Mouse (Mus musculus): ENCODE measurements around the gene Pofut1. TPM values are rescaled to one million over a fixed set of nuclear protein-coding genes. Genes with fewer than 3 reads are reported as not detected.

Pofut1 gene
- 10.6 TPM for polyA plus RNA-seq (2015; fragmentation: Illumina TruSeq; extraction: RNeasy Lipid Tissue Mini Kit (QIAGEN cat#74804); ENCODE audit: low read depth, low replicate concordance)

DNA sequence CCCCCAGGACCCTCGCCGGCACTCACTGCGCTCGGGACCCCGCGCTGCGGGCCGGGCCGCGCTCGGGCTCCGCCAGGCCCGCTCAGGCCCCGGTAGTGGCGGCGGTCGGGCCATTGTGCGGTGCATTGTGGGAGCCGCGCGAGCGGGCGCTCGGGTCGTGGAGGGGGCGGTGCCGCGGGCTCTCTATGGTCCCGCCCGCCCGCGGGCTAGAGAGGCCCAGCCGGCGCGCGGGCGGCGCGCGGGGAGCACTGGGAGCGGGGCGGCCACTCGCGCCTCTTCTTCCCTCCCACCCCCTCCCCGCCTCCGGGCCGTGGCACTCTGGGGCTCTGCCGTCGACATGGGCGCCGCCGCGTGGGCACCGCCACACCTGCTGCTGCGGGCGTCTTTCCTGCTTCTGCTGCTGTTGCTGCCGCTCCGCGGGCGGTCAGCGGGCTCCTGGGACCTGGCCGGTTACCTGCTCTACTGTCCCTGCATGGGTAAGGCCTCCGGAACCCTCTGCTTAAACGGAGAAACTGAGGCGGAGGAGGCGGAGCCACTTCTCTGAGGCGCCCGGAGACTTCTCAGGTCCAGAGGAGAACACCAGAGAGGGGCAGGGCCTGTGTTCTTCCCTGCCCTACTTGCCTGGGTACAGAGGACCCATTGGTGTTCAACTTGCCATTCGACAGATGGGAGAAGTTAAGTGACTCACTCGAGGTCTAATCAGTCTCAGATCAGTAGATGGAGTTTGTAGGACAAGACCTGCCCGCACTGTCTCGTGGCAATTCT, at the start of gene Pofut1, which contains the start of gene Plagl2:
TSS of gene Pofut1 (plus strand) at position 284 of the 765 bp plus-strand sequence.
TSS of gene Plagl2 (minus strand) at position 177 of the 765 bp plus-strand sequence.

DNA sequence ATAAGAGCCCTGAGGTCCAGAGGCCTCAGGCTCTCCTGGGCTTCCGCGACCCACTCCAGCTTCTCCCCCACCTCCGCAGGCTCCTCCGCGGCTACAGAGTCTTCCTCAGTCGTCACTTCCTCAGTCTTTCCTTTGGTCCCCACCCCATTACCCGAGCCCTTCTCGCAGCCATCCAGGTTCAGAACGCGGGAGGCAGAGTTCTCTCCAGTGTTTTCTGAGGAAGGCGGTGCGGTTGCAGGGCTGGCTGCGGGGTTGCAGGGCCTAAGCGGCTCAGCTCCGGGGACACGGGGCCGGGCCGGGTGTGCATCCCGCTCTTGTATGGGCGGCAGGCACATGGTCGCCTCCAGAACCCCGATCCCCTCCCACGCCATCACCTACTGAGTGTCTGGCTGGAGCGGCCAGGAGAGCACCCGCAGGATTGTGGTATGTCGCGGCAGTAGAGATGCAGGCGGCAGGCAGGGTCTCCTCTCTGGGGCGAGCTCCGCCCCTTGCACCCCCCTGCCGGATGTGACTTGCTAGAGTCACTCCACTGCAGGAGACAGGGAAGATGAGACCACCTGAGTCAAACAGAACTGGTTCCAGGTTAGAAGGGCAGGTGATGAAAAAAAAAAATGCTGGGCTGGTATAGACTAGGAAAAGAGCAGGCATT, 16.3 kb upstream of the Pofut1 start, which contains the start of gene Tspyl3:
TSS of gene Tspyl3 (minus strand) at position 496 of the 649 bp plus-strand sequence.

DNA sequence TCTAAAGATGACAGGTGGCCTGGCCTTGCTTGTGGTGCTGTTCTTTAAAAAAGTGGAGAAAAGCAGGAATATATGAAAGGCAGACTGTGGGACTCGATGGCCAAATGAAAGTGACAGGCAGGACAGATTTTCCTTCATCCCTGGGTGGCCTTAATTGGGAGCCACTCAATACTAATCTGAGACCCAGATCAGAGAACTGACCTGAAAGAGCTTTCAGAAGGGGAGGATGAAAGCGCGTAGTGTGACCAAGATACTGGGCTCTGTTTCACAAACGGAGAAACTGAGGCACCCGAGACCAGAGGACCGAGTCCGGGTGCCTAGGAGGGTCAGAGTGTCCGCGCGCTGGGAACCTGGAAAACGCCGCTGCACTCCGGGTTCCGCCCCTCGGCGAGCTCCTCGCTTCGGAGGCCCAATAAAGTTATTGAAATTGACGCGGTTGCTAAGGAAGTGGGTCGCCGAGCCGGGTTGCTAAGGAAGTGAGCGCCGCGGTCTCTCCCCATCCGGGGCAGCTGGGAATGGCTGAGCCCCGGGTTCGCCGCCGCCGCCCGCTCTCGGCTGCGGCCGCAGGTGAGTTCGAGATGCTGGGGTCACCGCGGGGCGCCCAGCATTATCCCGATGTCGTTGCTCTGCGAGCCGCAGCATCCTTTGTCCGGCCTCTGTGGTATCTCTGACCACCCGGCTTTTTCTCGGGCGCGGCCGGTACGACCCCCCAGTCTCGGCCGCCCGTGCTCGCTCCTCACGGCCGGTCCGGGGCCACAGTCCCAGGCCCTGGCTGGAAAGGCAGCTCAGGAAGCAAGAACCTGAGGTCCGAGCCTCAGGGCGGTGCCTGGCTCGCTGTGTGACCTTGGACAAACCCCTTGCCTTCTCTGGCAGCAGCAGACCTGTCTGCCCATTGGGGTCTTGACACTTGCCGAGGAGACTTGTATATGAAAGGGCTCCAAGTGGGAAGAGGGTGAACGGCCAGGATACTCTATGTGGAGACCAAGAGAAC, 49.9 kb downstream of the Pofut1 start, which contains the start of gene Kif3b:
TSS of gene Kif3b (plus strand) at position 476 of the 991 bp plus-strand sequence.

Other genes with a start within 250 kb of the Pofut1 start
- gene Pdrg1, start 226.1 kb upstream of the Pofut1 start, polyA plus RNA-seq (2015; fragmentation: Illumina TruSeq; extraction: RNeasy Lipid Tissue Mini Kit (QIAGEN cat#74804); ENCODE audit: low read depth, low replicate concordance), result 93.5 TPM
- 1.4 TPM for gene Xkr7, start 209.7 kb upstream of the Pofut1 start, polyA plus RNA-seq (2015; fragmentation: Illumina TruSeq; extraction: RNeasy Lipid Tissue Mini Kit (QIAGEN cat#74804); ENCODE audit: low read depth, low replicate concordance)
- 3.7 TPM for gene Ccm2l, start 175.6 kb upstream of the Pofut1 start, polyA plus RNA-seq (2015; fragmentation: Illumina TruSeq; extraction: RNeasy Lipid Tissue Mini Kit (QIAGEN cat#74804); ENCODE audit: low read depth, low replicate concordance)
- gene Hck, start 133.1 kb upstream of the Pofut1 start, polyA plus RNA-seq (2015; fragmentation: Illumina TruSeq; extraction: RNeasy Lipid Tissue Mini Kit (QIAGEN cat#74804); ENCODE audit: low read depth, low replicate concordance), result 2.5 TPM
- 69.2 TPM for gene Tm9sf4, start 80.2 kb upstream of the Pofut1 start, polyA plus RNA-seq (2015; fragmentation: Illumina TruSeq; extraction: RNeasy Lipid Tissue Mini Kit (QIAGEN cat#74804); ENCODE audit: low read depth, low replicate concordance)
- 27.7 TPM for gene Tspyl3, start 16.1 kb upstream of the Pofut1 start, polyA plus RNA-seq (2015; fragmentation: Illumina TruSeq; extraction: RNeasy Lipid Tissue Mini Kit (QIAGEN cat#74804); ENCODE audit: low read depth, low replicate concordance)
- 3.7 TPM for gene Plagl2, start 107 bp upstream of the Pofut1 start, polyA plus RNA-seq (2015; fragmentation: Illumina TruSeq; extraction: RNeasy Lipid Tissue Mini Kit (QIAGEN cat#74804); ENCODE audit: low read depth, low replicate concordance)
- 36.1 TPM for gene Kif3b, start 49.9 kb downstream of the Pofut1 start, polyA plus RNA-seq (2015; fragmentation: Illumina TruSeq; extraction: RNeasy Lipid Tissue Mini Kit (QIAGEN cat#74804); ENCODE audit: low read depth, low replicate concordance)
- gene Asxl1, start 104.3 kb downstream of the Pofut1 start, polyA plus RNA-seq (2015; fragmentation: Illumina TruSeq; extraction: RNeasy Lipid Tissue Mini Kit (QIAGEN cat#74804); ENCODE audit: low read depth, low replicate concordance), result 18.1 TPM

Data from brain, adult 10 weeks (tissue).